Mouse (Mus musculus) stomach, embryonic 14.5 days (tissue): ENCODE measurements around the gene Gm17428. TPM values are rescaled to one million over a fixed set of nuclear protein-coding genes. Genes with fewer than 3 reads are reported as not detected.
"Not testable (repeated sequence)": the region's sequence is repeated elsewhere in the genome, so short reads cannot be mapped to it uniquely, and the experiment has no call there.

Experiments
- ATAC-seq: fragments of 200-750 bp; cut with Nextera tagmentation; 2 replicates; pipeline ENCODE4 v1.8.0; 2017; ENCODE audit warnings: low read depth, moderate TSS enrichment; ENCODE audit not compliant: insufficient number of reproducible peaks, insufficient read depth, low FRiP score
- H3K27ac ChIP-seq: fragments of 300-500 bp; sonication (generic); 2 replicates; pipeline ENCODE4 v1.5.1; 2014; ENCODE audit warnings: mild to moderate bottlenecking, low read length, moderate library complexity, mixed read lengths
- H3K27me3 ChIP-seq: fragments of 300-500 bp; sonication (generic); 2 replicates; pipeline ENCODE4 v1.6.1; 2014; ENCODE audit warnings: low read length, control low read depth, mixed read lengths; ENCODE audit not compliant: control insufficient read depth, insufficient read depth
- H3K36me3 ChIP-seq: fragments of 300-500 bp; sonication (generic); 2 replicates; pipeline ENCODE4 v1.6.1; 2014; ENCODE audit warnings: mild to moderate bottlenecking, control low read depth, low read length, moderate library complexity, mixed read lengths; ENCODE audit not compliant: control insufficient read depth, insufficient read depth
- H3K4me1 ChIP-seq: fragments of 300-500 bp; sonication (generic); 2 replicates; pipeline ENCODE4 v1.6.1; 2014; ENCODE audit warnings: low read length, control low read depth, mixed read lengths; ENCODE audit not compliant: control insufficient read depth, insufficient read depth
- H3K4me2 ChIP-seq: fragments of 300-500 bp; sonication (generic); replicated peaks from 2 replicates; pipeline ENCODE4 v1.6.1; 2014; ENCODE audit warnings: low read depth, low read length, control low read depth
- H3K4me3 ChIP-seq: fragments of 300-500 bp; sonication (generic); 2 replicates; pipeline ENCODE4 v1.5.1; 2014; ENCODE audit warnings: low read depth, low read length, control low read depth
- H3K9ac ChIP-seq: fragments of 300-500 bp; sonication (generic); replicated peaks from 2 replicates; pipeline ENCODE4 v1.6.1; 2014; ENCODE audit warnings: low read depth, mild to moderate bottlenecking, control low read depth, low read length, moderate library complexity, mixed read lengths
- H3K9me3 ChIP-seq: fragments of 300-500 bp; sonication (generic); 2 replicates; pipeline ENCODE4 v1.6.1; 2016; ENCODE audit warnings: low read depth, low read length, control low read depth; ENCODE audit not compliant: control insufficient read depth
- WGBS: fragments of 180-500 bp; shearing (Covaris S2); extraction: QIAGEN DNeasy Blood & Tissue Kit; methylation state at CpG from one replicate; pipeline ENCODE4 v1.1.7; 2014; 5-methylcytosine and 5-hydroxymethylcytosine counted together
- polyA plus RNA-seq: library from polyadenylated mRNA; unstranded; fragments of >200 nt; fragmentation: Nextera tagmentation; extraction: Ambion mirVana; gene quantifications from 2 replicates; pipeline ENCODE4 v1.2.1, GENCODE M21; 2014

Gm17428 gene
- polyA plus RNA-seq, 1 experiment from 2014 or later = not detected

GRCm38 (mm10) chr14:54966320-54966977 is 10.3 kb upstream of the Gm17428 start, which contains the start of gene Myh6:
Gene Myh6, minus strand, starts transcription at chr14:54966927.
- Histone ChIP-seq H3K4me1 (no peaks in the 10 kb centered on the region), H3K4me3 (no peak within 1 kb of the TSS), H3K9ac (no peak within 1 kb of the TSS), H3K9me3 (no peaks in the 10 kb centered on the region), H3K36me3 (no peaks in the 10 kb centered on the region), H3K27me3 (no peaks in the 10 kb centered on the region), H3K27ac (no peak within 1 kb of the TSS), H3K4me2 (no peak within 1 kb of the TSS)
- ATAC-seq = no peak
- WGBS = 66% methylated on average over 7 of the region's 7 CpGs

- H3K4me2 ChIP-seq = no peak overlapping the region
- no peaks in the 10 kb centered on the region for H3K9me3 ChIP-seq
- no peak overlapping the region for H3K9ac ChIP-seq
- H3K27me3 ChIP-seq = no peaks in the 10 kb centered on the region
- no peak overlapping the region for H3K4me3 ChIP-seq
- 85% methylated on average over 3 of the region's 3 CpGs for WGBS
- no peaks in the 10 kb centered on the region for H3K4me1 ChIP-seq
- no peaks in the 10 kb centered on the region for H3K36me3 ChIP-seq
- no peak overlapping the region for H3K27ac ChIP-seq
- no peak for ATAC-seq
Observed at GRCm38 (mm10) chr14:54967874-54968273, 8.9 kb upstream of the Gm17428 start.

- no peaks in the 10 kb centered on the region for H3K4me1 ChIP-seq
- H3K27ac ChIP-seq = no peak overlapping the region
- no peak overlapping the region for H3K9ac ChIP-seq
- no peak overlapping the region for H3K4me3 ChIP-seq
- no peaks in the 10 kb centered on the region for H3K27me3 ChIP-seq
- no peak overlapping the region for H3K4me2 ChIP-seq
- H3K9me3 ChIP-seq = no peaks in the 10 kb centered on the region
- ATAC-seq = no peak
- H3K36me3 ChIP-seq = no peaks in the 10 kb centered on the region
Observed at GRCm38 (mm10) chr14:54968344-54968743, 8.4 kb upstream of the Gm17428 start.

DNA sequence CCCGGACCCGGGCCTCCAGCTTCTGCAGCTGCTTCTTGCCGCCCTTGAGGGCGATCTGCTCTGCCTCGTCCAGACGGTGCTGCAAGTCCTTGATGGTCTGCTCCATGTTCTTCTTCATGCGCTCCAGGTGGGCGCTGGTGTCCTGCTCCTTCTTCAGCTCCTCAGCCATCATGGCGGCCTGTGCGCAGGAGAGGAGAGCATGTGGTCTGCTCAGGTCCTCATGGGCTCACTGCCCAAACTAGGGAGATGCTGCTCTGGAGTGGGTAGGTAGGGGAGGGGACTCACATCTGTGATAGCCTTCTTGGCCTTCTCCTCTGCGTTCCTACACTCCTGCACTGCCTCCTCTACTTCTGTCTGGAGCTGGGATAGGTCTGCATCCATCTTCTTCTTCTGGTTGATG is 3.9 kb upstream of the Gm17428 start:
- not testable (repeated sequence) for H3K36me3 ChIP-seq, ATAC-seq, H3K27ac ChIP-seq, H3K4me2 ChIP-seq, H3K9me3 ChIP-seq, H3K4me1 ChIP-seq, H3K4me3 ChIP-seq, H3K27me3 ChIP-seq, H3K9ac ChIP-seq
- 95% methylated on average over 7 of the region's 11 CpGs for WGBS

- no peaks in the 10 kb centered on the region for H3K36me3 ChIP-seq
- H3K27ac ChIP-seq = no peak overlapping the region
- 84% methylated on average over 6 of the region's 6 CpGs for WGBS
- no peak overlapping the region for H3K9ac ChIP-seq
- H3K4me3 ChIP-seq = no peak overlapping the region
- no peaks in the 10 kb centered on the region for H3K4me1 ChIP-seq
- H3K4me2 ChIP-seq = no peak overlapping the region
- no peak for ATAC-seq
- no peaks in the 10 kb centered on the region for H3K27me3 ChIP-seq
- no peaks in the 10 kb centered on the region for H3K9me3 ChIP-seq
Observed at GRCm38 (mm10) chr14:54974068-54974791, 2.5 kb upstream of the Gm17428 start.

GRCm38 (mm10) chr14:54978664-54979063 is 1.9 kb downstream of the Gm17428 start:
- Histone ChIP-seq H3K9me3 (no peaks in the 10 kb centered on the region), H3K4me1 (no peaks in the 10 kb centered on the region), H3K9ac (no peak overlapping the region), H3K4me2 (no peak overlapping the region), H3K27me3 (no peaks in the 10 kb centered on the region), H3K27ac (no peak overlapping the region), H3K4me3 (no peak overlapping the region), H3K36me3 (no peaks in the 10 kb centered on the region)
- WGBS = 83% methylated on average over 8 of the region's 8 CpGs
- no peak for ATAC-seq

DNA sequence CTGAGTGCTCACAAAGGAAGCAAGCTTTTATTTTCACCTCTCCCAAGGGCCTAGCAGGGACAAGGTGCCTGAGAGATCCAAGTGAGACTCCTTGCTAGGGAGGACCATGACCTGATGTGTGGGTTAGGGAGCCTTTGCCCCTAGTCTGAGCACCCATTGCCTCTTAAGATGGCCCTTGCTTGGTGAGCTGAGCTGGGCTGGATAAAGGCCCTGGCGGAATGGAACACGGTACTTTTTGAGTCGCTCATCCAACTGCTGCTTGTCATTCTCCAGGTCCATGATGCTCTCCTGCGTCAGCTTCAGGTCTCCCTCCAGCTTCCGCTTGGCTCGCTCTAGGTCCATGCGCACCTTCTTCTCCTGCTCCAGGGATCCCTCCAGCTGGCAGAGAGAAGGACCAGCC is 5.2 kb downstream of the Gm17428 start:
- no peak overlapping the region for H3K4me3 ChIP-seq
- H3K27ac ChIP-seq = no peak overlapping the region
- no peak overlapping the region for H3K4me2 ChIP-seq
- WGBS = 94% methylated on average over 7 of the region's 7 CpGs
- no peak overlapping the region for H3K9ac ChIP-seq
- no peaks in the 10 kb centered on the region for H3K4me1 ChIP-seq
- ATAC-seq = no peak
- H3K27me3 ChIP-seq = no peaks in the 10 kb centered on the region
- H3K36me3 ChIP-seq = no peaks in the 10 kb centered on the region
- no peaks in the 10 kb centered on the region for H3K9me3 ChIP-seq

DNA sequence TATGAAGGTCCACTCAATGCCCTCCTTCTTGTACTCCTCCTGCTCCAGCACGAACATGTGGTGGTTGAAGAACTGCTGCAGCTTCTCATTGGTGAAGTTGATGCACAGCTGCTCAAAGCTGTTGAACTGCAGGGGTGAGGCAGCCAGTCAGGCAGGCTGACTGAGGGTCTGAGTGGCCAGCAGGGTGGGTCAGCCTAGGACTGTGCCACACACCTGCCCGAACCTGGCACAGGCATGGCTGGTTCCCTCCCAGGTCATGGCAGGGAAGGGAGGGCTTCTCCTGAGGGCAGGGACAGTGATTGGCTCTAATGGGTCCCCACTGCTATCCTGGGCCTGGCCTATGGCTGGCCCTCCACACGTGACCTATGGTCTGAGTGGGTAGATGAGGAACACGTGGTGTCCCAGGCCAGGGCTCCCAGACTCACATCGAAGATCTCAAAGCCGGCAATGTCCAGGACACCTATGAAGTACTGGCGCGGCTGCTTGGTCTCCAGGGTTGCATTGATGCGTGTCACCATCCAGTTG is 11.7 kb downstream of the Gm17428 start:
- H3K9me3 ChIP-seq, H3K27me3 ChIP-seq, H3K36me3 ChIP-seq, H3K4me2 ChIP-seq, H3K9ac ChIP-seq, H3K4me3 ChIP-seq, ATAC-seq, H3K4me1 ChIP-seq, H3K27ac ChIP-seq: not testable (repeated sequence)
- WGBS = 82% methylated on average over 9 of the region's 9 CpGs
